Mouse (Mus musculus) hindbrain, embryonic 16.5 days (tissue): Measurements from ENCODE around the gene Tjap1. TPM values are rescaled to one million over a fixed set of nuclear protein-coding genes. Genes with fewer than 3 reads are reported as not detected.
A peak's percentile ranks its signal among the peaks of the same experiment; 100 is the strongest.

ENCODE experiments used
- ATAC-seq: fragments of 200-750 bp; cut with Nextera tagmentation; 2 replicates; pipeline ENCODE4 v1.8.0; 2017; ENCODE audit warnings: moderate TSS enrichment, moderate library complexity
- H3K27ac ChIP-seq: fragments of 300-500 bp; sonication (generic); 2 replicates; pipeline ENCODE4 v1.5.1; 2014; ENCODE audit warnings: low read depth, mild to moderate bottlenecking, control low read depth, low read length, moderate library complexity
- H3K27me3 ChIP-seq: fragments of 300-500 bp; sonication (generic); replicated peaks from 2 replicates; pipeline ENCODE4 v1.6.1; 2014; ENCODE audit warnings: low read length; ENCODE audit not compliant: control insufficient read depth, insufficient read depth
- H3K36me3 ChIP-seq: fragments of 300-500 bp; sonication (generic); 2 replicates; pipeline ENCODE4 v1.6.1; 2014; ENCODE audit warnings: mild to moderate bottlenecking, low read length, moderate library complexity, mixed read lengths; ENCODE audit not compliant: control insufficient read depth, insufficient read depth
- H3K4me1 ChIP-seq: fragments of 300-500 bp; sonication (generic); 2 replicates; pipeline ENCODE4 v1.6.1; 2014; ENCODE audit warnings: low read depth, low read length; ENCODE audit not compliant: control insufficient read depth, insufficient read depth
- H3K4me2 ChIP-seq: fragments of 300-500 bp; sonication (generic); 2 replicates; pipeline ENCODE4 v1.6.1; 2014; ENCODE audit warnings: mild to moderate bottlenecking, low read length, control low read depth, moderate library complexity
- H3K4me3 ChIP-seq: fragments of 300-500 bp; sonication (generic); 2 replicates; pipeline ENCODE4 v1.5.1; 2014; ENCODE audit warnings: mild to moderate bottlenecking, low read length, control low read depth, moderate library complexity
- H3K9ac ChIP-seq: fragments of 300-500 bp; sonication (generic); 2 replicates; pipeline ENCODE4 v1.6.1; 2014; ENCODE audit warnings: low read depth, mild to moderate bottlenecking, control low read depth, low read length, moderate library complexity
- H3K9me3 ChIP-seq: fragments of 300-500 bp; sonication (generic); 2 replicates; pipeline ENCODE4 v1.6.1; 2014; ENCODE audit warnings: mild to moderate bottlenecking, low read length, moderate library complexity; ENCODE audit not compliant: control insufficient read depth
- WGBS: fragments of 180-500 bp; shearing (Covaris S2); extraction: QIAGEN DNeasy Blood & Tissue Kit; methylation state at CpG from one replicate; pipeline ENCODE4 v1.1.7; 2014; 5-methylcytosine and 5-hydroxymethylcytosine counted together
- polyA plus RNA-seq: library from polyadenylated mRNA; unstranded; fragments of >200 nt; fragmentation: Nextera tagmentation; extraction: Ambion mirVana; gene quantifications from 2 replicates; pipeline ENCODE4 v1.2.1, GENCODE M21; 2015

Tjap1 gene
- polyA plus RNA-seq, 1 experiment from 2014 or later = 26.7 TPM

GRCm38 (mm10) chr17:46310515-46310914 is 27.7 kb upstream of the Tjap1 start:
- Histone ChIP-seq H3K36me3 (peaks cover 3% of the 10 kb centered on the region; the same call in 1 of the 2 replicates), H3K4me3 (no peak overlapping the region), H3K4me1 (no peaks in the 10 kb centered on the region), H3K9ac (no peak overlapping the region), H3K4me2 (no peak overlapping the region), H3K9me3 (no peaks in the 10 kb centered on the region), H3K27ac (no peak overlapping the region), H3K27me3 (no peaks in the 10 kb centered on the region)
- ATAC-seq = 0 out of 2 replicates have a peak, but pooled peaks have one; percentile 14
- WGBS = 88% methylated on average over 10 of the region's 10 CpGs

DNA sequence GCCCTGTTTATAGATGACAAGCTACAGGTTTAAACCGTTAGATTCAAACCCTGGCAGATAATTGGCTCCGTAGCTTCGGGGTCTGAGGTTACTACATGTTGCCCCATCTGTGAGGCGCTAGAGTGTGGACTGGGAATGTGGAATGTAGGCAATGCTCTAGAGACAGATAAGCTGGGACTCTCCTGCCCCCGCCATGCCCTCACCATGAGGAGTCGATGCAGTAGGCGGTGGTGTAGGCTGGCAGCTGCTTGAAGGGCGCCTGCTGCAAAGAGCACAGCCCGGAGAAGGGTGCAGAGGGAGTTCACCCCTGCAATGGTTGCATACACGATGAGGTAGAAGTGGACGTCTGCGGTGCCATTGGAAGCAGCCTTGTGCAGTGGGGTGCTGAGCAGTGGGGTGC is 27.0 kb upstream of the Tjap1 start:
- Histone ChIP-seq H3K4me3 (no peak overlapping the region), H3K4me1 (no peaks in the 10 kb centered on the region), H3K27ac (no peak overlapping the region), H3K4me2 (no peak overlapping the region), H3K9me3 (no peaks in the 10 kb centered on the region), H3K9ac (no peak overlapping the region), H3K27me3 (no peaks in the 10 kb centered on the region), H3K36me3 (peaks cover 3% of the 10 kb centered on the region; the same call in 1 of the 2 replicates)
- 85% methylated on average over 12 of the region's 12 CpGs for WGBS
- no peak for ATAC-seq

DNA sequence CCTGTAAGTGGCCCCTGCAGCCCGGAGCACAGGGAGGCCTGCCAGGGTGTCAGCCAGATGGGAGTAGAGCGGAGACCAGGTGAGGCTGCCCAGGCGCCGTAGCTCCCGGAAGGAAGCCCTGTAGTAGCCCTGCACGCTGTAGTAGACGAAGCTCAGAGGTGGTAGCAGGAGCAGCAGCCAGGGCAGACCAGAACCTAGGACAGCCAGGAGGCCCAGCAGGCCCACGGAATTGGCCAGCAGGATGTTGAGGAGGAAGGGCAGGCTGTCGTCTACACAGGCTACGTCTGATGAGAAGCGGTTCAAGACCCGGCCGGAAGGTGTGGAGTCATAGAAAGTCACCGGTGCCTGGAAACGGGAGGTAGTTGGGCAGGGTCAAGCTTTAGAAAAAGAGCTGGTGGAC is 24.1 kb upstream of the Tjap1 start:
- H3K27me3 ChIP-seq = no peaks in the 10 kb centered on the region
- no peaks in the 10 kb centered on the region for H3K9me3 ChIP-seq
- no peaks in the 10 kb centered on the region for H3K4me1 ChIP-seq
- no peak overlapping the region for H3K4me3 ChIP-seq
- no peak overlapping the region for H3K9ac ChIP-seq
- peaks cover 12% of the 10 kb centered on the region for H3K36me3 ChIP-seq
- no peak overlapping the region for H3K4me2 ChIP-seq
- H3K27ac ChIP-seq = no peak overlapping the region
- 94% methylated on average over 15 of the region's 15 CpGs for WGBS
- no peak for ATAC-seq

DNA sequence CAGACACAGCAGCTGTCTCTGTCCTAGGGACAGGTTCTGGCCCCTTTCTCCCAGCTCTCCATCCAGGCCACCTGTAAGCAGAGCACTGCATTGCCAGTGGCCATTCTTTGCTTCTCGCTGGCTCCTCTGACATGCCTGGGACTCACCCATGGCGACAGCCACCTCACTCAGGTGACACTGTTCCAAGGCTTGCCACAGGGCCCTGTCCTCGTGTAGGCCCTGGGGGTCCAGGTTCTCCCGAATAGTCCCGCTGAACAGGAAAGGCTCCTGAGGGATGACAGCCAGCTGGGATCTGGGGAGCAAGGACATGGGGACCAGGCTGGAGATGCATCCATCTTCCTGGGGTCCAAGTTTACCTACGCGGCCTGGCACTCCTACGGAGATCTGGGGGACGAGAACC is 21.4 kb upstream of the Tjap1 start:
- H3K4me2 ChIP-seq = no peak overlapping the region

GRCm38 (mm10) chr17:46301892-46302291 is 19.1 kb upstream of the Tjap1 start:
- peaks cover 14% of the 10 kb centered on the region for H3K36me3 ChIP-seq
- no peak overlapping the region for H3K4me3 ChIP-seq
- no peak for ATAC-seq
- 80% methylated on average over 12 of the region's 12 CpGs for WGBS
- H3K27me3 ChIP-seq = no peaks in the 10 kb centered on the region
- H3K9ac ChIP-seq = no peak overlapping the region
- no peak overlapping the region for H3K4me2 ChIP-seq
- H3K9me3 ChIP-seq = no peaks in the 10 kb centered on the region
- H3K4me1 ChIP-seq = peaks cover 7% of the 10 kb centered on the region
- H3K27ac ChIP-seq = no peak overlapping the region

More for the DNA sequence above, 21.4 kb upstream of the Tjap1 start:
- Histone ChIP-seq H3K9ac (no peak overlapping the region), H3K4me3 (no peak overlapping the region), H3K36me3 (peaks cover 14% of the 10 kb centered on the region), H3K27ac (no peak overlapping the region), H3K27me3 (no peaks in the 10 kb centered on the region), H3K4me1 (peaks cover 2% of the 10 kb centered on the region; the same call in 1 of the 2 replicates), H3K9me3 (no peaks in the 10 kb centered on the region)
- WGBS = 91% methylated on average over 9 of the region's 9 CpGs
- no peak for ATAC-seq

- peak overlapping the region; percentile 88 for H3K27ac ChIP-seq
- H3K4me1 ChIP-seq = peaks cover 7% of the 10 kb centered on the region
- peak overlapping the region; percentile 93 for H3K9ac ChIP-seq
- H3K36me3 ChIP-seq = peaks cover 11% of the 10 kb centered on the region
- ATAC-seq = peak; percentile 69
- peak overlapping the region; percentile 87 for H3K4me3 ChIP-seq
- no peaks in the 10 kb centered on the region for H3K9me3 ChIP-seq
- WGBS = under 1% methylated on average over 48 of the region's 48 CpGs
- peaks cover 15% of the 10 kb centered on the region for H3K27me3 ChIP-seq
- H3K4me2 ChIP-seq = peak overlapping the region; percentile 92
These were observed 15.5 kb upstream of the Tjap1 start for GRCm38 (mm10) chr17:46298220-46298913.

- Histone ChIP-seq H3K9me3 (no peaks in the 10 kb centered on the region), H3K36me3 (peaks cover 7% of the 10 kb centered on the region), H3K9ac (peak within 1 kb of the TSS; percentile 93), H3K27me3 (peaks cover 16% of the 10 kb centered on the region), H3K4me2 (peak within 1 kb of the TSS; percentile 92), H3K4me3 (peak within 1 kb of the TSS; percentile 87), H3K4me1 (peaks cover 7% of the 10 kb centered on the region), H3K27ac (peak within 1 kb of the TSS; percentile 88)
- whole genome bisulfite sequencing = 0% methylated on average over 42 of the region's 86 CpGs
- peak; percentile 77 for ATAC-seq
These were observed 14.8 kb upstream of the Tjap1 start, which contains the start of gene Dlk2 for GRCm38 (mm10) chr17:46297364-46298219. Gene Dlk2, plus strand, starts transcription at chr17:46297421.

- peak overlapping the region; percentile 93 for H3K9ac ChIP-seq
- H3K4me3 ChIP-seq = peak overlapping the region; percentile 87
- H3K9me3 ChIP-seq = no peaks in the 10 kb centered on the region
- peak overlapping the region; percentile 92 for H3K4me2 ChIP-seq
- 7% methylated on average over 6 of the region's 6 CpGs for WGBS
- H3K27ac ChIP-seq = peak overlapping the region; percentile 88
- no peak for ATAC-seq
- H3K27me3 ChIP-seq = peaks cover 16% of the 10 kb centered on the region
- H3K4me1 ChIP-seq = peaks cover 7% of the 10 kb centered on the region
- H3K36me3 ChIP-seq = peaks cover 2% of the 10 kb centered on the region; the same call in 1 of the 2 replicates
These were observed 14.2 kb upstream of the Tjap1 start for GRCm38 (mm10) chr17:46297028-46297363.

DNA sequence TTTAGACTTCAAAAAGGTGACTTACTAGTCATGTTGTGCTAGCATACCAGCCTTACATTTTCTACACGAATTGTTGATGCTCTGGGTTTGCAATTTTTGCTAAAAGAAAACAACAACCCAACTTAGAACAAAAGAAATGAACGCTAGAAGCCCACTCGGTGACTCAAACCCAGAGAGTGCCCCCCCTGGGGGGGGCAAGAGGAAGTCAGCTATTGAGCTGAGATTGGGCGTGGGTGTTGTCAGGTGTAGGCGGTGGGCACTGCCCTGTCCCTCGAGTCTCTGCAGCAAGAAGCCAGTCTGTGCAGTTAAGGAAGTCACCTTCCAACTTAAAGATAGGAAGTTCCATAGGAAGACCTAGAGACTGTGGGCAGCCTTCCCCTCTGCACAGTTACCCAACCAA is 13.8 kb upstream of the Tjap1 start:
- Histone ChIP-seq H3K4me3 (peak overlapping the region; percentile 87), H3K4me1 (peaks cover 7% of the 10 kb centered on the region), H3K9me3 (no peaks in the 10 kb centered on the region), H3K27me3 (peaks cover 16% of the 10 kb centered on the region), H3K4me2 (peak overlapping the region; percentile 92), H3K36me3 (peaks cover 1% of the 10 kb centered on the region; the same call in 1 of the 2 replicates), H3K9ac (peak overlapping the region; percentile 93), H3K27ac (no peak overlapping the region)
- ATAC-seq = no peak
- WGBS = 47% methylated on average over 6 of the region's 6 CpGs
